Comparison of ENCODE assay signal across 10 mouse cellular contexts in the genomic region with DNA sequence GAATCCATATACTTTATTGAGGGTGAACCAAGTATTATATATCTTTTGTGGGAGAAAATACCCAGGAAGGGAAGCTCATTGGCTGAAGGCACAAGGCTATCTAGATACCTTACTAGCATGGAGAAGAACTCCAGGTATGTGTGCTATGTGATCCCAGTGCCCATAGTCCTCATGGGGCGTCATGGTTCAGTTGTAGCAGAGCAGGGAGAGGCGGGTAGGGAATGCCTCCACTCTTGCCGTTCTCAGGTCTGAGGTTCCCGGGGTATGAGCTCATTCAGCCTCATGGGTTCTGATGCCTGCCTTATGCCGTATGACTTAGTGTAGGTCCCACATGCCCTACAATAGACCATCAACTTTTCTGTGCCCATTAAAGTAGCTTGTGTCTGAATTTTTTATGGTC.
"Had no signal": no experiment of that assay in that cellular context is flagged by ENCODE, and none has a peak within 500 bp of the region (broad histone marks: within the 10 kb centered on the region; RNA-seq: fewer than 3 reads in every experiment).

No protein-coding gene starts in this region.

- H3K9me3 ChIP-seq: liver, embryonic 13.5 days had no signal

- H3K4me2 ChIP-seq: liver, embryonic 13.5 days; midbrain, embryonic 11.5 days had no signal

- DNase-seq: liver, embryonic 13.5 days; lung, adult 2 months; lung, postnatal 14 days; lung, postnatal 4 days; midbrain, embryonic 14.5 days; thymus, adult 18-20 months; thymus, postnatal 36 days had no signal

- H3K27me3 ChIP-seq: liver, embryonic 13.5 days had no signal

- ATAC-seq: hindbrain, embryonic 16.5 days; intestine, postnatal 0 days had no signal

- H3K4me3 ChIP-seq: liver, embryonic 13.5 days had no signal

- H3K27ac ChIP-seq: liver, embryonic 13.5 days had no signal

- H3K36me3 ChIP-seq: liver, embryonic 13.5 days had no signal

- H3K9ac ChIP-seq: liver, embryonic 13.5 days had no signal
